Mouse (Mus musculus) lung, embryonic 14.5 days (tissue): ENCODE measurements around the gene Nat8f6. TPM values are rescaled to one million over a fixed set of nuclear protein-coding genes. Genes with fewer than 3 reads are reported as not detected.
"Not testable (repeated sequence)": the region's sequence is repeated elsewhere in the genome, so short reads cannot be mapped to it uniquely, and the experiment has no call there.

ENCODE experiments used
- ATAC-seq: fragments of 200-750 bp; cut with Nextera tagmentation; 2 replicates; pipeline ENCODE4 v1.8.0; 2017; ENCODE audit warnings: mild to moderate bottlenecking, moderate TSS enrichment, moderate library complexity; ENCODE audit not compliant: insufficient read depth
- DNase-seq: peaks from one replicate; pipeline ENCODE4 v3.0.0-alpha.2; 2015
- H3K27ac ChIP-seq: fragments of 300-500 bp; sonication (generic); 2 replicates; pipeline ENCODE4 v1.5.1; 2014; ENCODE audit warnings: low read depth, mild to moderate bottlenecking, moderate library complexity
- H3K27me3 ChIP-seq: fragments of 300-500 bp; sonication (generic); 2 replicates; pipeline ENCODE4 v1.6.1; 2014; ENCODE audit warnings: low read length, control low read depth; ENCODE audit not compliant: insufficient read depth
- H3K36me3 ChIP-seq: fragments of 300-500 bp; sonication (generic); 2 replicates; pipeline ENCODE4 v1.6.1; 2014; ENCODE audit warnings: control low read depth; ENCODE audit not compliant: insufficient read depth
- H3K4me1 ChIP-seq: fragments of 300-500 bp; sonication (generic); 2 replicates; pipeline ENCODE4 v1.6.1; 2014; ENCODE audit warnings: antibody characterized with exemption, control low read depth; ENCODE audit not compliant: insufficient read depth
- H3K4me2 ChIP-seq: fragments of 300-500 bp; sonication (generic); 2 replicates; pipeline ENCODE4 v1.6.1; 2014; ENCODE audit warnings: mild to moderate bottlenecking
- H3K4me3 ChIP-seq: fragments of 300-500 bp; sonication (generic); 2 replicates; pipeline ENCODE4 v1.5.1; 2014; ENCODE audit warnings: low read depth, low read length
- H3K9ac ChIP-seq: fragments of 300-500 bp; sonication (generic); 2 replicates; pipeline ENCODE4 v1.6.1; 2014
- H3K9me3 ChIP-seq: fragments of 300-500 bp; sonication (generic); 2 replicates; pipeline ENCODE4 v1.6.1; 2016; ENCODE audit warnings: low read depth, low read length, control low read depth
- CTCF ChIP-seq: IDR thresholded peaks from 2 replicates; pipeline ENCODE4 v1.5.1; 2016; ENCODE audit warnings: antibody characterized with exemption, low read depth
- WGBS: fragments of 180-500 bp; shearing (Covaris S2); extraction: QIAGEN DNeasy Blood & Tissue Kit; methylation state at CpG from one replicate; pipeline ENCODE4 v1.1.7; 2014; 5-methylcytosine and 5-hydroxymethylcytosine counted together
- polyA plus RNA-seq: library from polyadenylated mRNA; unstranded; fragments of >200 nt; fragmentation: Nextera tagmentation; extraction: Ambion mirVana; gene quantifications from 2 replicates; pipeline ENCODE4 v1.2.1, GENCODE M21; 2014

Nat8f6 gene
- polyA plus RNA-seq: not detected in 2 replicates

DNA sequence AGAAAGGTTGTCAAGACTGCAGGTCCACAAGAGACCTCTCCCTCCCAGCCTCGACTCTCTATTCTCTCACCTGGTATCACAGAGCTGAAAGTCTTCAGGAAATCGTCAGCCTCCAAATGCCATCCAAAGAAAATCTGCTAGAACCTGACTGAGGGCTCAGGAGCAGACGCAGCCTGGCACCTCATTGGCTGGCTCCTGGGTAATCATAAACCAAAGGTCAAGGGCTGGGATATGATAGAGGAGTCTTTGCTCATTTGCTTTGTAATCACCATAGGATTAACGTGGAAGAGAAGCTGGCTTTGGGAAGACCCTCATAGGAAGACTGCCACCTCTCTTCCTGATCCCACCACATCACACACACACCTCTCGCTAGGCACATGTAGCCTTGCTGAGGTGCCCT lies at the start of gene Nat8f6, which contains the start of gene Nat8f5:
Gene Nat8f6, minus strand, starts transcription at position 118 of the 400 bp plus-strand sequence.
Gene Nat8f5, minus strand, starts transcription at position 136 of the 400 bp plus-strand sequence.
- WGBS: 79% methylated on average over 5 of the region's 5 CpGs
- ATAC-seq (no peak), DNase-seq (no peak)
- Histone ChIP-seq H3K36me3 (no peaks in the 10 kb centered on the region), H3K4me1 (no peaks in the 10 kb centered on the region), H3K4me2 (no peak within 1 kb of the TSS), H3K4me3 (no peak within 1 kb of the TSS), H3K9me3 (no peaks in the 10 kb centered on the region), H3K9ac (no peak within 1 kb of the TSS), H3K27ac (no peak within 1 kb of the TSS), H3K27me3 (no peaks in the 10 kb centered on the region)
- TF ChIP-seq CTCF: no peak

DNA sequence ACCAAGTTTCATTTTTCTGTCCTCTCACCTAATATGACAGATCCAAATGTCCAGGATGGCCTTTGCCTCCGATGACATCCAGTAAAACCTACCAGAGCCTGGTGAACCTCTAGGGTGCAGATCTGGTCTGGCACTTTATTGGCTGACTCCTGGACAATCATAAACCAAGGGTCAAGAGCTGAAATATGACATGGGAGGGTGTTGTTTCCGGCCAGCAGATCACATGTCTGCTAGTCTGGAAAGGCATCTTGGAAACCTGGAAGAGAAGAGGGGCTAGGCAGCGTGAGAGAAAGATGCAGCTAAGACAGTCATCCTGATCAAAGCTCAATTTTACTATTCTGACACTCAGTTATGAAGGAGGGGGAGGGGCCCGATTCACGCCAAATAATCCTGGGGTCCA lies 48.3 kb upstream of the Nat8f6 start, which contains the start of gene Nat8f2:
Gene Nat8f2, minus strand, starts transcription at position 153 of the 400 bp plus-strand sequence.
- WGBS: 65% methylated on average over 5 of the region's 5 CpGs
- H3K9ac ChIP-seq, DNase-seq, H3K27me3 ChIP-seq, H3K36me3 ChIP-seq, ATAC-seq, H3K4me2 ChIP-seq, H3K27ac ChIP-seq, H3K4me3 ChIP-seq, H3K4me1 ChIP-seq, H3K9me3 ChIP-seq: not testable (repeated sequence)

DNA sequence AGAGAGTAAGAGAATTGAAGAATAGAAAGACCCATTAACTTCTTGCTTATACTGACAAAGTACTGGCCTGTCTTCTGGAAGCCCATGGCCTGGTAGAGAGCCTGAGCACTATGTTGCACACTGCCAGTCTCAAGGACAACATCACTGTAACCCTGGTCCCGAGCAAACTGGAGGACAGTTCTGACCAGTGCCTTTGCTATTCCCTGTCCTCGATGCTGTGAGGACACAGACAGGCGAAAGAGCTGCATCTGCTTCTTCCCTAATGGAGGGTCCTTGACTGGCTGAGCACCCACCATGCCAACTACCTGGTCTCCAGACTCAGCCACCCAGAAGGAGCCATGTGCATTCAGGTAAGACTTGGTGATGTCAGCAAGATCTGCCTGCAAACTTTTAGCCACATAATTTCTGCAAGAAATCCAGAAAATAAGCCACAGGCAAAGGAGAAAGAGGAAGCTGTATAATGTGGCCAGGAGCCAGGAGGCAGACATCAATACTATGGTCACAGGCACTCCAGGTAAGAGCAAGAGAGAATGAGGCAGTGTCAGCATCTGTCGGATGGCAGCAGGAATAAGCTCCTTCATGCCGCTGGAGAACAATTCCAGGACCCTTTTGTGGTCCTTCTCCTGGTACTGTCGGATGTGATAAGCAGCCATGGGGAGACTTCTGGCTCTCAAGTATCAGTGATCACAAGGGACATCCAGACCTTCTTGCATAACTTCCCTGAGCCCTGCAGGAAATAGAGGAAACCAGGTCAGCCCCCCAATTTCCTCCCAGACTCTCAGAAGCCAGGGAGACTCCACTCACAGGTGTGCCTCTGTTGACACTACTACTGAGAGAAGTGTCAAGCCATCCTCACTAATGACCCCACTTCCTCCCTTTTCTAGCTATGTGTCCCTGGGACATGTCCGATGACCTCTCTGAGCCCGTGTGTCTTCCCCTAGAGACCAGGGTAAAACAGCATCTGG lies 47.3 kb upstream of the Nat8f6 start:
- H3K4me3 ChIP-seq: no peak overlapping the region
- H3K9ac ChIP-seq: no peak overlapping the region
- H3K4me2 ChIP-seq: no peak overlapping the region
- H3K27me3 ChIP-seq: no peaks in the 10 kb centered on the region
- TF ChIP-seq CTCF: no peak
- no peak for ATAC-seq
- no peaks in the 10 kb centered on the region for H3K4me1 ChIP-seq
- no peak overlapping the region for H3K27ac ChIP-seq
- H3K36me3 ChIP-seq: no peaks in the 10 kb centered on the region
- DNase-seq: no peak
- 70% methylated on average over 8 of the region's 8 CpGs for WGBS
- H3K9me3 ChIP-seq: no peaks in the 10 kb centered on the region

DNA sequence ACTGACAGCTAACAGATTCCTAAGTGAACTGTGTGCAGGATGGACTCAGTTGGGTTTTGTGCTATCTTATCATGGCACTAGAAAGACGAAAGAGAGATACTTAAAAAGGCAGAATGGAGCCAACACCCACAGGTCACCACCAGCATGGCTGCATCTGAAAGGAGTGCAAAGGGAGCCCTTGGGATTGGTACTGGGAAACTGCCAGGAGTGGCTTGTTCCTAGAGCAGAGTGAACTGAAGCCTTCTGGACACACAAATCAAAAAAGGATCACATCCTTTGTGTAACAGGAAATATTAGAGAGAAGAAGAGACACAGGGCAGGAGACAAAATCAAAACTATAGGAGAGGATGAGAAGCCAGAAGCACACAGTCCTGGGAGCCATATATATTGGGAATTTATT lies 46.2 kb upstream of the Nat8f6 start:
- not testable (repeated sequence) for H3K27me3 ChIP-seq, ATAC-seq, H3K4me1 ChIP-seq, H3K36me3 ChIP-seq, H3K9ac ChIP-seq, H3K27ac ChIP-seq, H3K4me2 ChIP-seq, H3K4me3 ChIP-seq, H3K9me3 ChIP-seq, DNase-seq
- WGBS: 46% methylated on average over 1 of the region's 1 CpGs

DNA sequence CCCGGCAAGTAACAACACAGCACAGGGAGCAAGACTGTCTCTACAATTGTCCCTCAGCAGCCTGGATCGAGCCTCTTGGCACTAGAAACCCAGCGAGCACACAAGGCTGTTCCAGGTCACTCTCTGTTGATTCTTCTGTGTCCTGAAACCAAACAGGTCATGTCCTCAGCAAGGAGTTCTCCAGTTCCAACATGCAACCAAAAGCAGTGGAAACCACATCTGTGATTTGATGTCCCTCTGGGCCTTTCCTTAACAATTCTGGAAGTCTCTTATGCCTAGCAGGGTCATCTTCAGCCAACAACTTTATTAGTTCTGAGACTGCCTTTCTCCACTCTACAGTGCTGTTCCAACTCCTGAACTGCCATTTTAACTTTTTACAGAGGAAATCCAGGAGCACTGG lies 45.4 kb upstream of the Nat8f6 start:
- 83% methylated on average over 3 of the region's 3 CpGs for WGBS

DNA sequence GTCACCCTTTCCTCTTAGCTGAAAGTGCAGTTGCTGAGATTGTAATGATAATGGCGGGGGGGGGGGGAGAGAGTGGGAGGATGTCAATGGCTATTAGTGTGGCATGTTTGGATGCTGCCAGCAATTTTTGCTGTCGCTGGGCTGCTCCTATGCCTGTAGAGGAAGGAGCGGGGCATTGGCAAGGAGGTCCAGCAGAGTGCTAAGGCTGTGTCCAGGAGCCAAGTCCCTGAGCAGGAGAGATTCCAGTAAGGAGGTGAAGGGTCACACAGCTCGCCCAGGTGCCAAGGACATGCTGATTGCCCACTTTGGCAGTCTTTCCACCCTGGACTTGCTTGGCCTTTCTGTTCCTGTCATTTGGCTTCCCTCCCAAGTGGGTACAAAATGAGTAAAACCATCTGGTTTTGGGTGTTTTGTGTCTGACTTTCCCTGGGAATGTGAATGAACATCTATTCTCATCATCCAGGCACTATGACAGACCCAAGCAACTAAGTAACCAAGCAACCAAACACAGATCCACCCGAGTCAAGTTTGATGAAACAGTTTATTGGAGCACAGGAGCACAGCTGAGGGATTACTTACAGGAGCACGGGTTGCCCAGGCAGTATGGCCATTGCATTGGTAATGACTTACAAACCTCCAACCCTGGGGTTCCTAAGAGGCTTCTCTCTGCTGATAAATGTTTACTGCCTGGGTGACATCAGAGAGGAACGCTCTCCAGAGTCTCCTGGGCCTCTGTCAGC lies 44.3 kb upstream of the Nat8f6 start:
- H3K4me1 ChIP-seq, H3K27me3 ChIP-seq, H3K4me3 ChIP-seq, H3K27ac ChIP-seq, H3K4me2 ChIP-seq, H3K36me3 ChIP-seq, DNase-seq, ATAC-seq, H3K9ac ChIP-seq, H3K9me3 ChIP-seq: not testable (repeated sequence)
- 61% methylated on average over 6 of the region's 7 CpGs for WGBS

More for the DNA sequence above, 45.4 kb upstream of the Nat8f6 start:
- not testable (repeated sequence) for H3K9ac ChIP-seq, H3K4me3 ChIP-seq, H3K4me1 ChIP-seq, H3K27me3 ChIP-seq, H3K36me3 ChIP-seq, H3K9me3 ChIP-seq, H3K4me2 ChIP-seq, H3K27ac ChIP-seq, ATAC-seq, DNase-seq

DNA sequence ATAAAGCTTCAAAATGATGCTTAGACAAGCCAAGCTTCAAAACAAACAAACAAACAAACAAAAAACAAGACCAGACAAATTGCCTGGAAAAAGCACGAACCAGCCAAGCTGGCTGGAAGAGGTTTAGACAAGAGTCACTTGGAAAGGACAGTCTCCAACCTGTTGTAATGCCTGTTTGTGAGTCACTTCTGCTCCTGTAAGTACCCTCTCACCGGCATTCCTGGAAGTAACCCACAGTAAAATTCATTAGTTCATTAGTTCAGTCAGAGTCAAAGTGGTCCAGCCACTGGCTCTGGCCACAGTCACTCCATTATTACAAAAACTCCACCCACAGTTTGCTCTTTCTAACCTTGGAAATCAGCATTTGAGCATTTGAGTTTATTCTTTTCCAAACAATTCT lies 43.1 kb upstream of the Nat8f6 start:
- Histone ChIP-seq H3K9me3 (no peaks in the 10 kb centered on the region), H3K4me3 (no peak overlapping the region), H3K27ac (no peak overlapping the region), H3K4me1 (no peaks in the 10 kb centered on the region), H3K4me2 (no peak overlapping the region), H3K27me3 (no peaks in the 10 kb centered on the region), H3K36me3 (no peaks in the 10 kb centered on the region), H3K9ac (no peak overlapping the region)
- DNase-seq: no peak
- TF ChIP-seq CTCF: no peak
- ATAC-seq: no peak
- 77% methylated on average over 2 of the region's 2 CpGs for WGBS
